Mouse (Mus musculus) heart, embryonic 14.5 days (tissue): Measurements from ENCODE around the gene Htra2. TPM values are rescaled to one million over a fixed set of nuclear protein-coding genes. Genes with fewer than 3 reads are reported as not detected.

Source experiments
- ATAC-seq: fragments of 200-750 bp; cut with Nextera tagmentation; 2 replicates; pipeline ENCODE4 v1.8.0; 2017; ENCODE audit warnings: low read depth, moderate TSS enrichment; ENCODE audit not compliant: insufficient number of reproducible peaks, insufficient read depth, low FRiP score
- H3K27ac ChIP-seq, 2 experiments: fragments of 200-500 bp in 1 of 2; fragments of 300-500 bp in 1 of 2; sonication (generic) in 1 of 2; replicated peaks in 1 of 2; 2 replicates each; pipeline ENCODE4 v1.5.1; 2012 to 2014; ENCODE audit warnings: low read depth in 2 of 2, low read length in 2 of 2, control low read depth in 1 of 2, mild to moderate bottlenecking in 1 of 2, mixed read lengths in 1 of 2; ENCODE audit not compliant: control insufficient read depth in 1 of 2, insufficient read depth in 1 of 2
- H3K27me3 ChIP-seq: fragments of 300-500 bp; sonication (generic); 2 replicates; pipeline ENCODE4 v1.6.1; 2014; ENCODE audit warnings: mild to moderate bottlenecking, low read length, control low read depth; ENCODE audit not compliant: control insufficient read depth, insufficient read depth
- H3K36me3 ChIP-seq: fragments of 300-500 bp; sonication (generic); 2 replicates; pipeline ENCODE4 v1.6.1; 2014; ENCODE audit warnings: mild to moderate bottlenecking, control low read depth, low read length, mixed read lengths; ENCODE audit not compliant: control insufficient read depth, insufficient read depth
- H3K4me1 ChIP-seq, 2 experiments: fragments of 200-500 bp in 1 of 2; fragments of 300-500 bp in 1 of 2; sonication (generic) in 1 of 2; 2 replicates each; pipeline ENCODE4 v1.6.1; 2012 to 2014; ENCODE audit warnings: low read length in 2 of 2, control low read depth in 1 of 2, mixed read lengths in 1 of 2; ENCODE audit not compliant: control insufficient read depth in 2 of 2, insufficient read depth in 2 of 2
- H3K4me2 ChIP-seq: fragments of 300-500 bp; sonication (generic); 2 replicates; pipeline ENCODE4 v1.6.1; 2014; ENCODE audit warnings: mild to moderate bottlenecking, low read length
- H3K4me3 ChIP-seq, 2 experiments: fragments of 200-500 bp in 1 of 2; fragments of 300-500 bp in 1 of 2; sonication (generic) in 1 of 2; 2 replicates each; pipeline ENCODE4 v1.5.1; 2012 to 2014; ENCODE audit warnings: low read length in 2 of 2, mild to moderate bottlenecking in 2 of 2, control low read depth in 1 of 2, low read depth in 1 of 2, moderate library complexity in 1 of 2; ENCODE audit not compliant: control insufficient read depth in 1 of 2, insufficient read depth in 1 of 2
- H3K9ac ChIP-seq: fragments of 300-500 bp; sonication (generic); 2 replicates; pipeline ENCODE4 v1.6.1; 2014; ENCODE audit warnings: mild to moderate bottlenecking, low read length
- H3K9me3 ChIP-seq: fragments of 300-500 bp; sonication (generic); 2 replicates; pipeline ENCODE4 v1.6.1; 2016; ENCODE audit warnings: low read length, control low read depth; ENCODE audit not compliant: control insufficient read depth
- WGBS: fragments of 180-500 bp; shearing (Covaris S2); extraction: QIAGEN DNeasy Blood & Tissue Kit; methylation state at CpG from one replicate; pipeline ENCODE4 v1.1.7; 2014; 5-methylcytosine and 5-hydroxymethylcytosine counted together
- polyA plus RNA-seq: library from polyadenylated mRNA; unstranded; fragments of >200 nt; fragmentation: Nextera tagmentation; extraction: Ambion mirVana; gene quantifications from 2 replicates; pipeline ENCODE4 v1.2.1, GENCODE M21; 2014

Gene Htra2
- polyA plus RNA-seq, 1 experiment from 2014 or later, result 47.6 TPM

- H3K4me1 ChIP-seq, result peaks cover 0 to 16% of the 10 kb centered on the region in 2 experiments; a peak in 3 of 4 replicates
- no peak overlapping the region for H3K27ac ChIP-seq
- no peaks in the 10 kb centered on the region for H3K36me3 ChIP-seq
- peaks cover 98% of the 10 kb centered on the region for H3K27me3 ChIP-seq
- no peak for ATAC-seq
- 0 out of 2 replicates have a peak overlapping the region, but pooled peaks have one; percentile 3 for H3K9ac ChIP-seq
- WGBS, result under 1% methylated on average over 79 of the region's 81 CpGs
- peak overlapping the region; percentile 55 for H3K4me2 ChIP-seq
- H3K9me3 ChIP-seq, result no peaks in the 10 kb centered on the region
- peak overlapping the region; percentile 19 to 25 for H3K4me3 ChIP-seq
Measured at GRCm38 (mm10) chr6:83068706-83069487, 13.8 kb upstream of the Htra2 start.

GRCm38 (mm10) chr6:83068221-83068620, 13.1 kb upstream of the Htra2 start:
- no peak for ATAC-seq
- 5% methylated on average over 8 of the region's 8 CpGs for WGBS

GRCm38 (mm10) chr6:83066441-83066840, 11.4 kb upstream of the Htra2 start:
- Histone ChIP-seq H3K4me2 (no peak overlapping the region), H3K4me1 (peaks cover 0 to 16% of the 10 kb centered on the region in 2 experiments; a peak in 3 of 4 replicates), H3K9me3 (no peaks in the 10 kb centered on the region), H3K27me3 (peaks cover 100% of the 10 kb centered on the region), H3K9ac (no peak overlapping the region), H3K27ac (no peak overlapping the region), H3K36me3 (no peaks in the 10 kb centered on the region), H3K4me3 (no peak overlapping the region)
- ATAC-seq, result no peak
- WGBS, result 27% methylated on average over 6 of the region's 6 CpGs

More at GRCm38 (mm10) chr6:83068221-83068620, 13.1 kb upstream of the Htra2 start:
- Histone ChIP-seq H3K36me3 (no peaks in the 10 kb centered on the region), H3K9ac (no peak overlapping the region), H3K4me2 (peak overlapping the region; percentile 55), H3K27me3 (peaks cover 99% of the 10 kb centered on the region), H3K9me3 (no peaks in the 10 kb centered on the region), H3K4me3 (peak overlapping the region in 1 of 2 experiments; percentile 25; a peak in 1 of 4 replicates), H3K27ac (no peak overlapping the region), H3K4me1 (peaks cover 0 to 16% of the 10 kb centered on the region in 2 experiments; a peak in 3 of 4 replicates)

- Histone ChIP-seq H3K4me2 (no peak overlapping the region), H3K9me3 (no peaks in the 10 kb centered on the region), H3K27me3 (peaks cover 99% of the 10 kb centered on the region), H3K9ac (no peak overlapping the region), H3K4me3 (no peak overlapping the region), H3K4me1 (peaks cover 0 to 12% of the 10 kb centered on the region in 2 experiments; a peak in 3 of 4 replicates), H3K36me3 (no peaks in the 10 kb centered on the region), H3K27ac (no peak overlapping the region)
- ATAC-seq, result no peak
- WGBS, result 41% methylated on average over 8 of the region's 8 CpGs
Measured at GRCm38 (mm10) chr6:83065995-83066394, 10.9 kb upstream of the Htra2 start.

- no peak for ATAC-seq
- Histone ChIP-seq H3K9ac (no peak overlapping the region), H3K27me3 (peaks cover 32% of the 10 kb centered on the region), H3K27ac (no peak overlapping the region), H3K9me3 (no peaks in the 10 kb centered on the region), H3K4me1 (peaks cover 4 to 9% of the 10 kb centered on the region in 2 experiments), H3K36me3 (peaks cover 23% of the 10 kb centered on the region), H3K4me3 (no peak overlapping the region), H3K4me2 (no peak overlapping the region)
- 84% methylated on average over 2 of the region's 2 CpGs for WGBS
Measured at GRCm38 (mm10) chr6:83058725-83059124, 3.7 kb upstream of the Htra2 start.

GRCm38 (mm10) chr6:83057790-83058189, 2.7 kb upstream of the Htra2 start, which contains the start of gene Dqx1:
TSS of gene Dqx1 (plus strand) at chr6:83057844.
- peaks cover 23% of the 10 kb centered on the region for H3K36me3 ChIP-seq
- H3K27me3 ChIP-seq, result peaks cover 22% of the 10 kb centered on the region
- no peak within 1 kb of the TSS for H3K4me2 ChIP-seq
- peaks cover 9 to 15% of the 10 kb centered on the region in 2 experiments for H3K4me1 ChIP-seq
- no peak within 1 kb of the TSS for H3K9ac ChIP-seq
- no peak for ATAC-seq
- WGBS, result 60% methylated on average over 3 of the region's 3 CpGs
- no peak within 1 kb of the TSS for H3K27ac ChIP-seq
- H3K4me3 ChIP-seq, result no peak within 1 kb of the TSS
- H3K9me3 ChIP-seq, result no peaks in the 10 kb centered on the region

GRCm38 (mm10) chr6:83054074-83054851, 810 bp downstream of the Htra2 start, which contains the start of gene Aup1:
TSS of gene Aup1 (plus strand) at chr6:83054521.
- Histone ChIP-seq H3K9ac (peak within 1 kb of the TSS; percentile 97), H3K27me3 (0 out of 2 replicates have a peak, but pooled peaks cover 2% of the 10 kb centered on the region), H3K36me3 (peaks cover 42% of the 10 kb centered on the region), H3K4me1 (peaks cover 9 to 21% of the 10 kb centered on the region in 2 experiments), H3K27ac (peak within 1 kb of the TSS; percentile 70 to 88), H3K9me3 (no peaks in the 10 kb centered on the region), H3K4me3 (peak within 1 kb of the TSS; percentile 78 to 97), H3K4me2 (peak within 1 kb of the TSS; percentile 84)
- peak; percentile 94 for ATAC-seq
- WGBS, result under 1% methylated on average over 60 of the region's 64 CpGs
